Comparison of ENCODE assay signal across 12 mouse cellular contexts in genomic region chr6:144429276-144429675, GRCm38 (mm10).
DNase-seq lines count a peak whose midpoint lies in the region; TF ChIP-seq lines count a peak whose summit lies in the region.
"Had no signal": no experiment of that assay in that cellular context is flagged by ENCODE, and none has a peak within 500 bp of the region (broad histone marks: within the 10 kb centered on the region; RNA-seq: fewer than 3 reads in every experiment).

No protein-coding gene starts in this region.

- H3K4me3 ChIP-seq in layer of hippocampus, adult 2 months = no peak overlapping the region
- H3K4me3 ChIP-seq in E14TG2a.4 (replicated peaks; ENCODE audit: low read length) = no peak overlapping the region
- no peak overlapping the region for H3K4me3 ChIP-seq in small intestine, adult 2 months (ENCODE audit: low read depth, low read length)
- H3K4me3 ChIP-seq: limb, embryonic 13.5 days; midbrain, embryonic 13.5 days had no signal

- peaks cover 26% of the 10 kb centered on the region for H3K4me1 ChIP-seq in E14TG2a.4 (replicated peaks; ENCODE audit: low read depth, low read length)
- no peaks in the 10 kb centered on the region for H3K4me1 ChIP-seq in small intestine, adult 2 months (ENCODE audit: control insufficient read depth, insufficient read depth, insufficient read length, low read length)

- no peaks in the 10 kb centered on the region for H3K36me3 ChIP-seq in E14TG2a.4 (ENCODE audit: insufficient read depth, low read length)
- no peaks in the 10 kb centered on the region for H3K36me3 ChIP-seq in small intestine, adult 2 months (ENCODE audit: control insufficient read depth, insufficient read depth, low read length)
- H3K36me3 ChIP-seq: limb, embryonic 13.5 days; midbrain, embryonic 13.5 days had no signal

- WGBS in small intestine, adult 2 months = 68% methylated on average over 5 of the region's 5 CpGs

- peak; percentile 68 for TF ChIP-seq CTCF in layer of hippocampus, adult 2 months (conservative IDR thresholded peaks at IDR 0.05)
- peak; percentile 85 for TF ChIP-seq CTCF in E14TG2a.4 (conservative IDR thresholded peaks at IDR 0.05; ENCODE audit: low read length)
- TF ChIP-seq CTCF in small intestine, adult 2 months (IDR thresholded peaks at IDR 0.05; ENCODE audit: extremely low read depth, insufficient read length, insufficient replicate concordance, low read depth, low read length) = peak; percentile 37; the same call in 1 of the 2 replicates

- no peak for TF ChIP-seq POLR2A in small intestine, adult 2 months (IDR thresholded peaks at IDR 0.05; ENCODE audit: low read depth, low read length)

- H3K27me3 ChIP-seq in E14TG2a.4 (ENCODE audit: insufficient read depth, low read length) = no peaks in the 10 kb centered on the region
- no peaks in the 10 kb centered on the region for H3K27me3 ChIP-seq in small intestine, adult 2 months (ENCODE audit: control insufficient read depth, insufficient read depth, low read length)
- H3K27me3 ChIP-seq: midbrain, embryonic 13.5 days had no signal

- DNase-seq in layer of hippocampus, adult 2 months (ENCODE audit: low spot score in 2 of 2) = no peak
- no peak for DNase-seq in layer of hippocampus, postnatal 14 days (ENCODE audit: low spot score in 2 of 2)
- DNase-seq in ES-CJ7 (ENCODE audit: low read depth, low spot score) = peak; percentile 59
- DNase-seq in urinary bladder, postnatal 14 days (ENCODE audit: low spot score) = no peak
- no peak for DNase-seq in frontal cortex, postnatal 14 days (ENCODE audit: low spot score in 2 of 2)
- DNase-seq: adrenal gland, postnatal 14 days; kidney, postnatal 36 days; lung, postnatal 14 days had no signal

- no peaks in the 10 kb centered on the region for H3K9me3 ChIP-seq in E14TG2a.4 (ENCODE audit: low read length)
- H3K9me3 ChIP-seq: limb, embryonic 13.5 days; midbrain, embryonic 13.5 days had no signal

- H3K27ac ChIP-seq in layer of hippocampus, adult 2 months = no peak overlapping the region
- H3K27ac ChIP-seq in small intestine, adult 2 months (ENCODE audit: insufficient read depth, low read depth, low read length) = no peak overlapping the region
- H3K27ac ChIP-seq: limb, embryonic 13.5 days; midbrain, embryonic 13.5 days had no signal
